Mouse (Mus musculus) CD4-positive, CD25-positive, alpha-beta regulatory T cell, adult 2 months (primary cell): ENCODE measurements around the gene Fgf4.

Experiments
- DNase-seq: peaks from one replicate; pipeline ENCODE4 v3.0.0-alpha.2; 2012; ENCODE audit warnings: low read depth, low spot score

The Fgf4 gene

GRCm38 (mm10) chr7:144908705-144909104, 61.5 kb downstream of the Fgf4 start:
- DNase-seq: no peak

- no peak for DNase-seq
These were observed 64.0 kb downstream of the Fgf4 start for GRCm38 (mm10) chr7:144911121-144911520.

GRCm38 (mm10) chr7:144912897-144913296, 65.7 kb downstream of the Fgf4 start:
- DNase-seq: no peak

- peak; percentile 65 for DNase-seq
These were observed 67.3 kb downstream of the Fgf4 start for GRCm38 (mm10) chr7:144914296-144914947.
